Mouse (Mus musculus) ES-Bruce4 (cell line): ENCODE data around the gene Tbc1d8. TPM values are rescaled to one million over a fixed set of nuclear protein-coding genes. Genes with fewer than 3 reads are reported as not detected.

Experiments
- H3K27ac ChIP-seq: 2 replicates; pipeline ENCODE4 v1.5.1; 2012; ENCODE audit warnings: low read length, inconsistent platforms; ENCODE audit not compliant: insufficient read depth
- H3K27me3 ChIP-seq: 2 replicates; pipeline ENCODE4 v1.6.1; 2012; ENCODE audit warnings: mild to moderate bottlenecking, low read length, inconsistent platforms; ENCODE audit not compliant: control insufficient read depth, poor library complexity, insufficient read depth, severe bottlenecking
- H3K36me3 ChIP-seq: 2 replicates; pipeline ENCODE4 v1.6.1; 2012; ENCODE audit warnings: inconsistent platforms, mild to moderate bottlenecking, low read length, moderate library complexity; ENCODE audit not compliant: control insufficient read depth, poor library complexity, insufficient read depth, severe bottlenecking
- H3K4me1 ChIP-seq: one replicate; pipeline ENCODE4 v1.8.1; 2011; ENCODE audit warnings: low read length; ENCODE audit not compliant: control insufficient read depth, insufficient read depth
- H3K4me3 ChIP-seq: 2 replicates; pipeline ENCODE4 v1.5.1; 2011; ENCODE audit warnings: low read depth, mild to moderate bottlenecking, low read length
- H3K9ac ChIP-seq: 2 replicates; pipeline ENCODE4 v1.6.1; 2012; ENCODE audit warnings: low read depth, mild to moderate bottlenecking, inconsistent platforms; ENCODE audit not compliant: poor library complexity, severe bottlenecking
- H3K9me3 ChIP-seq: replicated peaks from 2 replicates; pipeline ENCODE4 v1.6.1; 2012; ENCODE audit warnings: mild to moderate bottlenecking, low read length, inconsistent platforms; ENCODE audit not compliant: control insufficient read depth, poor library complexity, insufficient read depth, severe bottlenecking
- CTCF ChIP-seq: IDR thresholded peaks from one replicate; pipeline ENCODE4 v1.8.1; 2011; ENCODE audit warnings: low read depth, low read length
- EP300 ChIP-seq: IDR thresholded peaks from 2 replicates; pipeline ENCODE4 v1.6.1; 2011; ENCODE audit warnings: low read depth, low read length; ENCODE audit not compliant: insufficient read depth
- POLR2A ChIP-seq: IDR thresholded peaks from one replicate; pipeline ENCODE4 v1.8.1; 2011; ENCODE audit warnings: low read length; ENCODE audit not compliant: insufficient read depth
- polyA plus RNA-seq: library from polyadenylated mRNA; stranded (reverse); fragments of >200 nt; gene quantifications from 2 replicates; pipeline ENCODE4 v1.2.4, GENCODE M21; 2011; ENCODE audit warnings: low read depth; ENCODE audit not compliant: missing spikeins, insufficient read depth, insufficient read length

The Tbc1d8 gene
- polyA plus RNA-seq, 1 experiment: 35.2 TPM

DNA sequence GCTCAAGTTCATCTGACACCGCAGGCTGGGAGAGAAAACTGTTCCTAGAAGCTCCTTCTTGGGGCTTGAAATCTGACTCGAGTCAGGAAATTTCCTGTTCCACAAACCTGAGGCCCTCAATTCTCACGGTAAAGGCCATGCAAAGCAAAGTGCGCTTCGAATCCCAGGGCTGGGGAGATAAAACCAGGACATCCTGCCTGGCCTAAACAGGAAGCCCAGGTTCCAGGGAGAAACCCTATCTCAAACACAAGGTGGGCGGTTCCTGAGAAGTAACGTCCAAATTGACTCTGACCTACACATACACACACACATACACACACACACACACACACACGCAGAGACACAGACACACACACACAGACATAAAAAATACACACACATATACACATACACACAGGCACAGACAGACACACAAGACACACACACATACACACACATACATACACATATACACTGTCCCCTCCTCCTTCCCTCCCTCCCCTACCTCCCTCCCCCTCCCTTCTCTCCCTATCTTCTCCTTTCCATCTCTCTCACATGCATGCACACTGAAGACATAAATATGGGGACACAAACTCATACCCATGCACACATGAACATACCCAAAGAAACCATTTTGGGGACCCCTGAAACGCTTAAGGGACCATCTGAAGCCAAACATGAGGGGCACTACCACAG, 24.3 kb downstream of the Tbc1d8 start:
- H3K27me3 ChIP-seq: no peaks in the 10 kb centered on the region
- TF ChIP-seq EP300 (no peak), CTCF (no peak), POLR2A (no peak)
- no peaks in the 10 kb centered on the region for H3K9me3 ChIP-seq
- no peak overlapping the region for H3K9ac ChIP-seq
- H3K4me1 ChIP-seq: peaks cover 11% of the 10 kb centered on the region
- 0 out of 2 replicates have a peak overlapping the region, but pooled peaks have one; percentile 13 for H3K4me3 ChIP-seq
- H3K27ac ChIP-seq: no peak overlapping the region
- H3K36me3 ChIP-seq: no peaks in the 10 kb centered on the region

DNA sequence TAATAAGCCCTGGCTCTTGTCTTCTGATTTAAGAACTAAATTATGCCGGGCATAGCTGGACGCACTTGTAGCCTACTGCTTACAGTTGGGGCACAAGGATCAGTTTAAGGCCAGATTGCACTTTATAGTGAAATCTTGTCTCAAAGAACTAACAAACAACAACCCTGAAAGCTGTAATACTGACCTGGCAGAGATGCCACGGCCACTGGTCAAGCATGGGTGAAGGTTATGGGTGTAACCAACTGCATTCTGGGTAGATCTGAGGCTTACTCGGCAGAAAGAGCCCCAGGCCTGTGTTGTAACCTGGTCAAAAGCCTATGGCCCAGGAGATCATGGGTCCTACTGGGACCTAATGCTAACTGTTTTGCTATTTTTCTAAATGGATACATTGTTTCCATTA, 26.4 kb downstream of the Tbc1d8 start:
- TF ChIP-seq POLR2A (no peak), EP300 (no peak), CTCF (no peak)
- Histone ChIP-seq H3K9ac (no peak overlapping the region), H3K27ac (no peak overlapping the region), H3K27me3 (no peaks in the 10 kb centered on the region), H3K4me3 (no peak overlapping the region), H3K36me3 (no peaks in the 10 kb centered on the region), H3K4me1 (peaks cover 11% of the 10 kb centered on the region), H3K9me3 (no peaks in the 10 kb centered on the region)

- Histone ChIP-seq H3K4me3 (no peak overlapping the region), H3K4me1 (peaks cover 8% of the 10 kb centered on the region), H3K9me3 (no peaks in the 10 kb centered on the region), H3K36me3 (no peaks in the 10 kb centered on the region), H3K27me3 (no peaks in the 10 kb centered on the region), H3K27ac (no peak overlapping the region), H3K9ac (no peak overlapping the region)
- TF ChIP-seq POLR2A (no peak), CTCF (no peak)
Observed at GRCm38 (mm10) chr1:39450069-39450728, 28.4 kb downstream of the Tbc1d8 start.

GRCm38 (mm10) chr1:39449251-39449790, 29.2 kb downstream of the Tbc1d8 start:
- H3K9me3 ChIP-seq: no peaks in the 10 kb centered on the region
- H3K27me3 ChIP-seq: no peaks in the 10 kb centered on the region
- H3K9ac ChIP-seq: no peak overlapping the region
- TF ChIP-seq EP300: no peak
- TF ChIP-seq CTCF: no peak
- TF ChIP-seq POLR2A: no peak
- peaks cover 6% of the 10 kb centered on the region for H3K4me1 ChIP-seq
- H3K27ac ChIP-seq: no peak overlapping the region
- H3K36me3 ChIP-seq: no peaks in the 10 kb centered on the region
- no peak overlapping the region for H3K4me3 ChIP-seq

DNA sequence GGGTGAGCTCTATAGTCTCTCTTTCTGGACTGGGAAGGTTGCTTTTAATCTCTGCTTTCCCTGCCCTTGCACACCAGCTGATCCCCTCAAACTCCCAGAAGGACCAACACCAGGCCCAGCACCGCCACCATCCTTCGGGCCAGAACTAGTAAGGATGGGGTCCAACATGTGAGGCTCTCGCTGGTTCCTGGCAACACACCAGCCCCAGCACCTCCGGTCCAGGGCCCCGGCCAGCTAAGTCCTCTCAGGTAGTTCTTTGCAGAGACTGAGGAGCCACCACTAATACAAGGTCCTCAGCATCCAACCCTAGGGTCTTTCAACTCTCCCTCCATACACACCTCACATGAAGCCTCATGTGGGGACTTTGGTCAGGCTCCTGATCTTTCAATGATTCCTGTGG, 29.7 kb downstream of the Tbc1d8 start:
- no peak for TF ChIP-seq EP300
- TF ChIP-seq CTCF: no peak
- no peak for TF ChIP-seq POLR2A
- no peak overlapping the region for H3K27ac ChIP-seq
- H3K9me3 ChIP-seq: no peaks in the 10 kb centered on the region
- no peak overlapping the region for H3K4me3 ChIP-seq
- no peak overlapping the region for H3K9ac ChIP-seq
- H3K27me3 ChIP-seq: no peaks in the 10 kb centered on the region
- H3K36me3 ChIP-seq: no peaks in the 10 kb centered on the region
- peaks cover 6% of the 10 kb centered on the region for H3K4me1 ChIP-seq

DNA sequence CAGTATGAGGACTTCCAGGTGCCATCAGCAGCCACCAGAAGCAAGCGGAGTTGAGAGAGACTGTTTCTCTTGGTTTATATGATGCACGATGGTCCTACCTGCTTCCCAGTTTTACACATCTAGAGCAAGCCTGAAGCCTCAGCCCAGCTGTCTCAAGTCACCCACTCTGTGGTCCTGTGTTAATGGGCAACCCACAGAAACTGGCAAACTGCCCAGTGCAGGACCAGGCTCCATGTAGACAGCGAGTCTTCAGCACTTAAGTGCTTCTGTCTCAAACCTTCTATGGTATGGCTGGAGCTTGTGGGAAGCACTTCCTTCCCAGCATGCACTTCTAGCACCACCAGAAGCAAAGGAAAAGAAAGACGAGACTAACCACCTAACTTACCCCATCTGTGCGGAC, 30.3 kb downstream of the Tbc1d8 start:
- H3K9me3 ChIP-seq: no peaks in the 10 kb centered on the region
- H3K36me3 ChIP-seq: no peaks in the 10 kb centered on the region
- TF ChIP-seq POLR2A: no peak
- TF ChIP-seq CTCF: no peak
- TF ChIP-seq EP300: no peak
- no peak overlapping the region for H3K9ac ChIP-seq
- no peak overlapping the region for H3K27ac ChIP-seq
- H3K4me3 ChIP-seq: no peak overlapping the region
- H3K4me1 ChIP-seq: peaks cover 6% of the 10 kb centered on the region
- H3K27me3 ChIP-seq: no peaks in the 10 kb centered on the region
